8 mouse cellular contexts compared by ENCODE assay signal in genomic region chr8:124897386-124898250, GRCm38 (mm10). TPM values are rescaled to one million over a fixed set of nuclear protein-coding genes. Genes with fewer than 3 reads are reported as not detected.
DNase-seq lines count a peak whose midpoint lies in the region; ATAC-seq lines count a peak whose summit lies in the region.

Exoc8 (minus strand) TSS chr8:124897705.
Sprtn (plus strand) TSS chr8:124897886.

- H3K9me3 ChIP-seq in forebrain, embryonic 14.5 days (replicated peaks; ENCODE audit: control insufficient read depth, low read length): no peaks in the 10 kb centered on the region
- H3K9me3 ChIP-seq in neural tube, embryonic 15.5 days (replicated peaks): no peaks in the 10 kb centered on the region

- under 1% methylated on average over 112 of the region's 114 CpGs for WGBS in forebrain, embryonic 14.5 days
- under 1% methylated on average over 114 of the region's 114 CpGs for WGBS in neural tube, embryonic 15.5 days

- peaks cover 16% of the 10 kb centered on the region for H3K4me1 ChIP-seq in forebrain, embryonic 14.5 days (ENCODE audit: control insufficient read depth, insufficient read depth, low read length)
- peaks cover 55% of the 10 kb centered on the region for H3K4me1 ChIP-seq in neural tube, embryonic 15.5 days

- H3K9ac ChIP-seq in forebrain, embryonic 14.5 days (ENCODE audit: low read length): peak within 1 kb of the TSS; percentile 79
- H3K9ac ChIP-seq in neural tube, embryonic 15.5 days (replicated peaks): peak within 1 kb of the TSS; percentile 83

- peak; percentile 97 for DNase-seq in ES-CJ7 (ENCODE audit: low read depth, low spot score)
- DNase-seq in cerebellum, adult 11 months: peak; percentile 97
- peak; percentile 97 for DNase-seq in forebrain, embryonic 14.5 days (ENCODE audit: low spot score)
- DNase-seq in heart, postnatal 14 days: peak; percentile 99 to 100
- DNase-seq in layer of hippocampus, adult 11-12 months (ENCODE audit: low spot score): peak; percentile 96
- peak; percentile 95 to 97 for DNase-seq in lung, adult 18-20 months
- DNase-seq in testis, postnatal 14 days (ENCODE audit: low spot score): peak; percentile 95

- ATAC-seq in forebrain, embryonic 14.5 days: peak; percentile 91
- ATAC-seq in neural tube, embryonic 15.5 days (ENCODE audit: low FRiP score): peak; percentile 89

- peaks cover 57% of the 10 kb centered on the region for H3K36me3 ChIP-seq in forebrain, embryonic 14.5 days (ENCODE audit: control insufficient read depth, insufficient read depth, low read length)
- peaks cover 52% of the 10 kb centered on the region for H3K36me3 ChIP-seq in neural tube, embryonic 15.5 days

- peak within 1 kb of the TSS; percentile 93 for H3K4me3 ChIP-seq in forebrain, embryonic 14.5 days (ENCODE audit: low read depth, low read length)
- peak within 1 kb of the TSS; percentile 99 for H3K4me3 ChIP-seq in neural tube, embryonic 15.5 days (replicated peaks)

- H3K27ac ChIP-seq in forebrain, embryonic 14.5 days (ENCODE audit: low read depth, low read length): peak within 1 kb of the TSS; percentile 79
- peak within 1 kb of the TSS; percentile 85 for H3K27ac ChIP-seq in neural tube, embryonic 15.5 days (replicated peaks)

- H3K27me3 ChIP-seq in forebrain, embryonic 14.5 days (replicated peaks; ENCODE audit: control insufficient read depth, insufficient read depth, low read length): no peaks in the 10 kb centered on the region
- no peaks in the 10 kb centered on the region for H3K27me3 ChIP-seq in neural tube, embryonic 15.5 days (replicated peaks)

- peak within 1 kb of the TSS; percentile 96 for H3K4me2 ChIP-seq in forebrain, embryonic 14.5 days (ENCODE audit: low read length)
- peak within 1 kb of the TSS; percentile 83 for H3K4me2 ChIP-seq in neural tube, embryonic 15.5 days

- intact Hi-C loops in heart, postnatal 14 days (cut with DNase I): loop anchor here (2.0 to 5.0 kb wide), 3 partner anchors 51 to 135 kb away; partner anchors contain the start of genes Egln1 and Tsnax

RNA-seq across cellular contexts. Expression of gene Exoc8, which starts in this region (rescaled TPM):
- 5.9 and 7.2 TPM in 2 replicates for polyA plus RNA-seq in forebrain, embryonic 14.5 days (2014; fragmentation: Nextera tagmentation; extraction: Ambion mirVana)
- 10 to 100 TPM; 19.7 to 20.2 TPM for total RNA-seq in heart, postnatal 14 days (2021)
- 12.2 and 12.7 TPM in 2 replicates for polyA plus RNA-seq in neural tube, embryonic 15.5 days (2015; fragmentation: Nextera tagmentation; extraction: Ambion mirVana)

RNA-seq across cellular contexts. Expression of gene Sprtn, which starts in this region (rescaled TPM):
- 9.8 and 11.1 TPM in 2 replicates for polyA plus RNA-seq in forebrain, embryonic 14.5 days (2014; fragmentation: Nextera tagmentation; extraction: Ambion mirVana)
- 10 to 100 TPM; 14.2 to 15.1 TPM for total RNA-seq in heart, postnatal 14 days (2021)
- polyA plus RNA-seq in neural tube, embryonic 15.5 days (2015; fragmentation: Nextera tagmentation; extraction: Ambion mirVana): 7.3 and 8.1 TPM in 2 replicates

Comparison
In these comparisons a context has a peak if more than half of its experiments do, and no peak if none do; other contexts are left out.
1. Peak in every context shown above with its lines: DNase-seq, ATAC-seq, H3K4me3 ChIP-seq and H3K27ac ChIP-seq.